In the genomic region with DNA sequence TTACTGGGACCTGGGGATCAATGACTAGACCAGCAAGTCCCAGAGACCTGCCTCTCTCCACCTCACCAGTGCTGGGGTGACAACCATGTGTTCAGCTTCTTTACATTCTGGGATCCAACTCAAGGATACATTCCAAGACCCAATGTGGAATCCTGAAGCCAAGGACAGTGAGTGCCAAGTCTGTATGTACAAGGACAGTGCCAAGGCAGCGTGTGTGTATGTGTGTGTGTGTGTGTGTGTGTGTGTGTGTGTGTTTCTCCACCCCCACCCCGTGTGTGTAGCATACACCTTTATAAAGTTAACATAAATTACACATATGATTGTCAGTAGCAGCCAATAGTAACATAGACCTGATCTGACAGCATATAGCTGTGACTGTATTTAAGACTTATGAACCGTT, we compare ENCODE assay signal across 13 mouse cellular contexts.
"Had no signal": no experiment of that assay in that cellular context is flagged by ENCODE, and none has a peak within 500 bp of the region (broad histone marks: within the 10 kb centered on the region; RNA-seq: fewer than 3 reads in every experiment).

No protein-coding gene starts in this region.

- H3K4me2 ChIP-seq: limb, embryonic 12.5 days; liver, embryonic 13.5 days; lung, embryonic 15.5 days; midbrain, embryonic 12.5 days; stomach, embryonic 15.5 days had no signal

- H3K36me3 ChIP-seq: liver, embryonic 13.5 days had no signal

- H3K4me1 ChIP-seq: lung, embryonic 15.5 days; midbrain, embryonic 12.5 days; stomach, embryonic 15.5 days had no signal

- H3K9ac ChIP-seq: limb, embryonic 12.5 days; liver, embryonic 13.5 days; liver, postnatal 0 days; lung, embryonic 15.5 days; midbrain, embryonic 12.5 days; stomach, embryonic 15.5 days had no signal

- H3K4me3 ChIP-seq: limb, embryonic 12.5 days; liver, embryonic 13.5 days; lung, embryonic 15.5 days; megakaryocyte, embryonic 14.5 days; midbrain, embryonic 12.5 days; stomach, embryonic 15.5 days had no signal

- H3K27ac ChIP-seq: limb, embryonic 12.5 days; liver, embryonic 13.5 days; lung, embryonic 15.5 days; macrophage; midbrain, embryonic 12.5 days; stomach, embryonic 15.5 days had no signal

- ATAC-seq: liver, postnatal 0 days had no signal

- H3K27me3 ChIP-seq: limb, embryonic 12.5 days; liver, embryonic 13.5 days; lung, embryonic 15.5 days; midbrain, embryonic 12.5 days; stomach, embryonic 15.5 days had no signal

- H3K9me3 ChIP-seq: limb, embryonic 12.5 days; liver, embryonic 13.5 days; lung, embryonic 15.5 days; midbrain, embryonic 12.5 days; stomach, embryonic 15.5 days had no signal

- DNase-seq: kidney, postnatal 36 days; liver; liver, embryonic 13.5 days; liver, postnatal 0 days; lung, postnatal 14 days; right cerebral cortex, postnatal 14 days; thymus, postnatal 36 days had no signal
